Mouse (Mus musculus) thymus, postnatal 0 days (tissue): ENCODE results near the gene Cdc34. TPM values are rescaled to one million over a fixed set of nuclear protein-coding genes. Genes with fewer than 3 reads are reported as not detected.

Experiments used
- DNase-seq: peaks from one replicate; pipeline ENCODE4 v3.0.0-alpha.2; 2015; ENCODE audit warnings: low spot score
- polyA plus RNA-seq: library from polyadenylated mRNA; unstranded; fragments of >200 nt; fragmentation: Nextera tagmentation; extraction: Ambion mirVana; gene quantifications from 2 replicates; pipeline ENCODE4 v1.2.1, GENCODE M21; 2015

The Cdc34 gene
- polyA plus RNA-seq, result 138 and 141 TPM in 2 replicates

GRCm38 (mm10) chr10:79681591-79682245, at the start of gene Cdc34:
TSS of gene Cdc34 (plus strand) at chr10:79682195.
- peak; percentile 100 for DNase-seq

- DNase-seq, result no peak
Observed at GRCm38 (mm10) chr10:79633006-79633777, 48.8 kb upstream of the Cdc34 start.

- no peak for DNase-seq
Observed at GRCm38 (mm10) chr10:79636287-79636686, 45.7 kb upstream of the Cdc34 start.

DNA sequence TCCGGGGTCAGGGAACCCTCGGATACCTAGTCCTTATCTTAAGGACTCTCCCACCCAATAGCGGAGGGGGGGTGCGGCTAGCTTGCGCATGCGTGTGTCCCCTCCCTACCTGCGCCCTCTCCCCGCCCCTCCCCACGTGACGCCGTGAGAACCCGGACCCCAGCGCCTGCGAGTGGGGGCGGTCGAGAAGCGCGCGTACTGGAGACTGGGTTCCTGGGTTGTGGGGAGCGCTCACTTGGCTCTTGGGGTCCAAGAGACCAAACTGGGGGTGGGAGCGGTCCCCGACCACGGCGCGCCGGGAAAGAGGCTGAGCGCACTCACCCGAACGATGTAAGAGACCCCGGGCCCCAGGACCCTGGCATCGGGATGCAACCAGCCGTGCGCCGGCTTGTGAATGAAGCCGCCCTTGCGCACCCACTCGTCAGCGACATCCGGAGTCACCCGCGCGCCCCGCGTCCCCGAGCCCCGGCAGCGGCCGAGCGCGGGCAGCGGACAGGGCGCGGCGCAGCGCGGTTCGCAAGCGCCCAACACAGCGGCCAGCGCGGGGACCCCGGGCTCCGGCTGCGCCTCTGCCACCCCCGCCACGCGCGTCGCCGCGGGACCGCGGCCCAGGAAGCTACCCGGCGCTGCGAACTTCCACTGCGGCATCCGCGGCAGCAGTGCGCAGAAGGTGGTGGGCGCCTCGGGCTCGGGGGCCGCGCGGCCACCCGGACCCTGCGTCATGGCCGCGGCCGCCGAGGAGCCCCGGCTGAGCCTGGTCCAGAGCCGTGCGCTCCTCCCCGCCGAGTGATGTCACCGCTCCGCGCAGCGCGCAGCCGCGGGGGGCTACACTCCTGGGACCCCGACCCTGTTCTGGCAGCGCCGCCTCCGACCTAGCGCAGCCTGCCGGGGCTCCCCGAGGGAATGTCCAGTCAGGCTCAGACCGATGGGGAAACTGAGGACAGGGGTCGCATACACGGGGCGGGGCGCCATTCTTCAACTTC, 44.6 kb upstream of the Cdc34 start, which contains the start of gene Shc2:
TSS of gene Shc2 (minus strand) at position 791 of the 983 bp plus-strand sequence.
- DNase-seq, result no peak

GRCm38 (mm10) chr10:79638486-79639204, 43.4 kb upstream of the Cdc34 start:
- DNase-seq, result no peak

DNA sequence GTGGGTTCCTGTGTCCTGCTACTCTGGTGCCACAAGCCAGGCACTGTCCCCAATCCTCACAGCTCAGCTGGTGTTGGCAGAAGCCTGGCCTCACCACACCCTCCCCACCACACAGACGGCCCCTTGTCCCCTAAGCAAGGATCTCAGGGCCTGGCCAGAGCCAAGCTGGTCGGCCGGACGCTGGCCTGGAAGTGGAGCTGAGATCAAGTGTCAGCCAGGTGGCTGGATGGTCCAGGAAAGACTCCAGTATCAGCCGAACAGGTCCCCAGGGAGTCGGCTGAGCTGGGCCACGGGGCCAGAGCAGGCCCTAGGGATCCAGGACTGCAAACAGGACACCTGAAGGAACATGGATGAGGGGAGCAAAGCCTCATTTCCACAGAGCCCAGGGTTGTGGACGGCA, 36.3 kb upstream of the Cdc34 start, which contains the start of gene Odf3l2:
TSS of gene Odf3l2 (minus strand) at position 28 of the 400 bp plus-strand sequence.
- DNase-seq, result no peak

- peak; percentile 71 for DNase-seq
Observed at GRCm38 (mm10) chr10:79649070-79649751, 32.8 kb upstream of the Cdc34 start.

DNA sequence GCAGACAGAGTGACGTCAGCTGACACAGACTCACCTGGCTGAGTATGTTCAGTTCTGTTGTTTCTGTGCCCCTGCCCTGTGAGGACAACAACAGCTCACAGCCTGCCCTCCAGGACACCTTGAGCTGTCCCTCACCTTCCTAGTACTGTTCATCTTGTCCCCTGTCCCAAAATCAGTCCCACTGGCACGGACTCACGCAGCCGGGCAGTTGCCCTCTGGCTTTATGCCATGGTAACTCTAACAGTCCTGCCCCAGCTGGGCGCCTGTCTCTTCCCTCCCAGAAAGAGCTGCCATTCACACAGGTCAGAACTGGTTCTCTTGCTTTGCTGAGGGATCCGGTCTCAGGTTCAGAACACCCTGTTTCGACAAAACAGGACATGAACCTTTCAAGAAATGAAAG, 29.2 kb upstream of the Cdc34 start:
- no peak for DNase-seq

DNA sequence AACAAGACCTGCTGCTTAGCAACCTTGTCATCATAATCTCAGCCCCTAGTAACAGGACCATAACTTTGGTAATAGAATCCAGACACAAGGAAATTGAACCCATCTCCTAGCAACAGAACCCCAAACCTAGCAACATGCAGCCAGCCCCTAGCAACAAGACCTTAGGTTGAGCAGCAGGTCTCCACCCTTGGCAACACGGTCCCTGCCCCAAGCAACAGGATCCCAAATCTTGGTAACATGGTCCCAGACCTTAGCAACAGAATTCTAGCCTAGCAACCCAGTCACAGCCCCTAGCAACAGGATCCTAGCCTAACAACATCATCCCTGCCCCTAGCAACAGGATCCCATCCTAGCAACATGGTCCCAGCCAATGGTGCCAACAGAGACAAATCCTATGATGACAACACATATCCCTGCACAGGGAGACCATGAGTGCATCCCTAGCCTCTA, 27.0 kb upstream of the Cdc34 start:
- no peak for DNase-seq

GRCm38 (mm10) chr10:79658829-79659228, 23.2 kb upstream of the Cdc34 start:
- DNase-seq, result peak; percentile 26

- peak; percentile 27 for DNase-seq
Observed at GRCm38 (mm10) chr10:79660298-79660697, 21.7 kb upstream of the Cdc34 start.

DNA sequence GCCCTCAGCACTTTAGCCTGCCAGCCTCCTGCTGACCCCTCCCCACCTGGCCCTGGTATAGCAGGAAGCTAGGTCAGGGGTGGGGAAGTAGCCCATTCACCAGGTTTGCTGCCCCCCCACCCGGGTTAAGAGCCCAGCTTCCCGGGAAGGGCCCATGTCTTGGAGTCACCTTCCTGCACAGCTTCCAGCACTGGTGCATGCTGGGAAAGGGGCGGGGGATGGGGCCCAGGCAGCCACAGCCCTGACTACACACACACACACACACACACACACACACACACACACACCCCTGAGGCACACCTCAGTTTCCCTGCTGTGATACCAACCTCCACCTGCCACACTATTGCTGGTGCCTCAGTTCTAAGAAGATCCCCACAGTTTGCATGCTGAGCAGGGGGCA, 20.1 kb upstream of the Cdc34 start:
- no peak for DNase-seq

DNA sequence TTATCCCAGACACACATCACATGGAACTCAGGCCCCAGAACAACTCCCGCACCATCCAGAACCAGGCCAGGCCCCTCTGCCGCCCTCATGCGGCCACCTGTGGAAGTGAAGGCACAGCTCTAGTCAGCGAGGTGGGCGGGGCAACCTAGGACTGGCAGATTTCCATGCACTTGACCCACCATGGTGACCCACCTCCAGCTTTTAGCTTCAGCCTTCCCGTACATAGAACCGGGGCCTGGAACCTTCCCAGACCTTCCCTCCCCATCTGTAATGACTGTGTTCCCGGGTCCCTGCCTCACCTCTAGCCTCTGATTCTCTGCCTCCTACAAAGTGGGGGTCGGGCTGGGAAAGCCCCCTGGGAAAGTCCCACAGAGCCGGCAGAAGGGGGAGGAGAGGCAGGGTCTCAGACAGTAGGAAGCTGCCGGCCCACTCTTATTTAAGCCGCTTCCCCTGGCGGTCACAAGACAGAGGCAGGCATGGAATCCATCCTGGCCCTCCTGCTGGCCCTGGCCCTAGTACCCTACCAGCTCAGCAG, 17.8 kb upstream of the Cdc34 start, which contains the start of gene Madcam1:
TSS of gene Madcam1 (plus strand) at position 429 of the 535 bp plus-strand sequence.
- DNase-seq, result peak; percentile 57

DNA sequence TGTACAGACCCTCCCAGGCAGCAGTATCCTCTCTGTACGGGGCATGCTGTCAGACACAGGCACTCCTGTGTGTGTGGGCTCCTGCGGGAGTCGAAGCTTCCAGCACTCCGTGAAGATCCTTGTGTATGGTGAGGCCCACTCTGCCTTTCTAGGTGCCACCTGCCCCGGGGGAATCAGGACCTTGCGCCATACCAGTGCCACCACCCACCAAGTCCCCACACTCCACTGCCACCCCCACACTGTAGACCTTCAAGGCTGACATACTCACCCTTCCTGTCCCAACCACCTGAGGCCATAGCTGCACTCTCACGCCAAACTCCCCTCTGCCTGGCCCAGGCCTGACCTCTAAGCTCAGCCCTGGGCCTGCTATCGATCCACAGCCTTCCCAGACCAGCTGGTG, 16.9 kb upstream of the Cdc34 start:
- DNase-seq, result no peak

- no peak for DNase-seq
Observed at GRCm38 (mm10) chr10:79666493-79666892, 15.5 kb upstream of the Cdc34 start.

GRCm38 (mm10) chr10:79668076-79668475, 13.9 kb upstream of the Cdc34 start:
- DNase-seq, result no peak

DNA sequence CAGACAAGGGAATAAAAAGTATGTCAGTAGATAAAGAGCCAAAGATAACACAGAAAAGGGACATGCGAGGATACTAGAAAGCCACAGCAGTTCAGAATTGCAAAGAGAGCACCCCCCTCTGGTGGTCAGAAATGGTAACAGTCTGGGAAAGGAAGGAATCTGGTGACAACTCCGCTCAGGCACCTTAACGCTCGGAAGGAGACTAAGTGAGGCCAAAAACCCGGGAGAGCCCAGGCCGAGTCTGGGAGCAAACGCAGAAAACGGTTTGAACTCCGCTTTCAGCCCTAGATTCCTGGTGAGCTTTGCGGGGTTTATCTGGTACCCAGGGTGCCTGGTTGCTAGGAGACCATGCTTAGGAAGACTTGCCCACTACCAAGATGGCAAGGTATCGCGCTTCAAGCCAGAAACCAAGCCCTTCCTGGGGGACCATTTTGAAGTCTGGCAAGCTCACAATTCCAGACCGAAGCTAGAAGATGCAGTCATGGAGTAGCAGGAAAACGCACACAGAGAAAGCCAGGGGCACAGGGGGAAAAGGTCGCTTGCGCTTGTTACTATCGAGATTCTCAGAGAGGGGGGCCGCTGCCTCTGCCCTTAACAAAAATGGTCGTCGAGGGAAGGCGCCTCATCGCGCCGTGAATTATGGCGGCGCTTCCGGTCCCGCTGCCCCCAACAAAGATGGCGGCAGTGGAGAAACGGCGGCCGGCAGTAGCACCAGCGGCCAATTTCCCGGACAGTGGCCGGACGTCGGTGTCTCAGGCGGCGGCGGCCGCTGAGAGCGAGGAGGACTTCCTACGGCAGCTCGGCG, 13.0 kb upstream of the Cdc34 start, which contains the start of gene Tpgs1:
TSS of gene Tpgs1 (plus strand) at position 599 of the 805 bp plus-strand sequence.
- peak; percentile 93 for DNase-seq

DNA sequence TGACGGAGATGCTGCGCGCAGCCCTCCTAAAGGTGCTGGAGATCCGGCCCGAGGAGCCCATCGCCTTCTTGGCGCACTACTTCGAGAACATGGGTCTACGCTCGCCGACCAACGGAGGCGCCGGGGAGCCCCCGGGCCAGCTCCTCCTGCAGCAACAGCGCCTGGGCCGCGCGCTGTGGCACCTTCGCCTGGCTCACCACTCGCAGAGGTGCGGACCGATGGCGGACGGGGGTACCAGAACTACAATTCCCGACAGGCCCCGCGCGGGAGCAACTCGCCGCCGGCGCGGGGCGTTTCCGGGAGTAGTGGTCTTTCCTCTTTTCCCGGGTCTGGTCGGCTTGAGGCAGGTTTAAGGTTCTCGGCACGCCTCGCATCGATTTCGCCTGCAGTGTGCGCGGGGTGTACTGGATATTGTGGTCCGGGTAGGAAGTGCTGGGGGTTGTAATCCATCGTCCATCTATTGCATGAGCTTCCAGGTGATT, 12.4 kb upstream of the Cdc34 start:
- peak; percentile 66 for DNase-seq
